Mouse (Mus musculus) stomach, embryonic 15.5 days (tissue): ENCODE data around the gene H1f0. TPM values are rescaled to one million over a fixed set of nuclear protein-coding genes. Genes with fewer than 3 reads are reported as not detected.
"Not testable (repeated sequence)": the region's sequence is repeated elsewhere in the genome, so short reads cannot be mapped to it uniquely, and the experiment has no call there.

ENCODE experiments used
- ATAC-seq: fragments of 200-750 bp; cut with Nextera tagmentation; 2 replicates; pipeline ENCODE4 v1.8.0; 2017; ENCODE audit warnings: low read depth, moderate number of reproducible peaks, moderate TSS enrichment; ENCODE audit not compliant: insufficient read depth, low FRiP score
- H3K27ac ChIP-seq: fragments of 300-500 bp; sonication (generic); 2 replicates; pipeline ENCODE4 v1.5.1; 2015; ENCODE audit warnings: mild to moderate bottlenecking, inconsistent platforms
- H3K27me3 ChIP-seq: fragments of 300-500 bp; sonication (generic); replicated peaks from 2 replicates; pipeline ENCODE4 v1.6.1; 2015; ENCODE audit warnings: inconsistent platforms
- H3K36me3 ChIP-seq: fragments of 300-500 bp; sonication (generic); 2 replicates; pipeline ENCODE4 v1.6.1; 2015; ENCODE audit warnings: inconsistent platforms
- H3K4me1 ChIP-seq: fragments of 300-500 bp; sonication (generic); 2 replicates; pipeline ENCODE4 v1.6.1; 2015; ENCODE audit warnings: inconsistent platforms
- H3K4me2 ChIP-seq: fragments of 300-500 bp; sonication (generic); 2 replicates; pipeline ENCODE4 v1.6.1; 2015; ENCODE audit warnings: mild to moderate bottlenecking, inconsistent platforms
- H3K4me3 ChIP-seq: fragments of 300-500 bp; sonication (generic); replicated peaks from 2 replicates; pipeline ENCODE4 v1.5.1; 2015; ENCODE audit warnings: inconsistent platforms
- H3K9ac ChIP-seq: fragments of 300-500 bp; sonication (generic); 2 replicates; pipeline ENCODE4 v1.6.1; 2015; ENCODE audit warnings: inconsistent platforms
- H3K9me3 ChIP-seq: fragments of 300-500 bp; sonication (generic); 2 replicates; pipeline ENCODE4 v1.6.1; 2016; ENCODE audit warnings: inconsistent platforms
- WGBS: fragments of 180-500 bp; shearing (Covaris S2); methylation state at CpG from one replicate; pipeline ENCODE4 v1.1.7; 2015; 5-methylcytosine and 5-hydroxymethylcytosine counted together
- polyA plus RNA-seq: library from polyadenylated mRNA; unstranded; fragments of >200 nt; fragmentation: Nextera tagmentation; extraction: Ambion mirVana; gene quantifications from 2 replicates; pipeline ENCODE4 v1.2.1, GENCODE M21; 2015

The H1f0 gene
- polyA plus RNA-seq, 1 experiment from 2014 or later: 546 TPM

DNA sequence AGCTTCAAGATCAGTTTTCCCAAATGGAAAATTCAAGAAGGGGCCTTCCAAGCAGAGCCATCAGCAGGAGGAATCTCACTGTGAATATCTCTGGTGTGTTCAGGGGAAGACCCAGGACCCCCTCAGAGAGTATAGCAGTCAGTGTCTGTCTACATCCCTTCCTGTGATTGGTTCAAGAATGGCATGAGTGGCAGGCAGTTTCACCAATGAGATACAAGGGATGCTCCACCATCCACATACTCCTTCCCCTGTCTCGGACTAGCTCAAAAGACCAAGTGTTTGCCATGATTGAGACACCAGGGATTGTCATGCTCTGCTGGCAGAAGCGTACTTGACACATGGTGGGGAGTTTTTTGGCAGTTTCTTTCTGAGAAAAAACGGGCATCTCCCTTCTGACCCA lies 21.6 kb upstream of the H1f0 start:
- H3K4me3 ChIP-seq: no peak overlapping the region
- no peak overlapping the region for H3K27ac ChIP-seq
- no peaks in the 10 kb centered on the region for H3K27me3 ChIP-seq
- no peak overlapping the region for H3K9ac ChIP-seq
- peaks cover 37% of the 10 kb centered on the region for H3K36me3 ChIP-seq
- no peak overlapping the region for H3K4me2 ChIP-seq
- H3K4me1 ChIP-seq: no peaks in the 10 kb centered on the region; the same call in 1 of the 2 replicates
- H3K9me3 ChIP-seq: no peaks in the 10 kb centered on the region
- 79% methylated on average over 3 of the region's 3 CpGs for WGBS
- no peak for ATAC-seq

DNA sequence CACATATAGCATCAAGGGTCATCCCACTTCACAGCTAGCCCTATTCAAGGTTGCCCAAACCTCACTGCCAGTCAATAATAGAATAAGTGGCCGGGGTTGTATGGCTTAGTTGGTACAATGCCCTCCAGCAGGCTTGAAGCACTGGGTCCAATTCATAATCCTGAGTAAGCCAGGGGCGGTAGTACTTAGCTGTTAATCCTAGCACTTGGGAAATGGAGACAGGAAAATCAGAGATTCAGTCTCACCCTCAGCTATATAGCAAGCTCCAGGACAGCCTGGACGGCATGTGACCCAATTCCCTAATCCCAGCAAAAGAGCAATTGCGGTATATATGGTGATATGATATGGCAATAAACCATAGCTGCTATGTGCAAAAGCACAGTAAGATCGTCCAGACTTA lies 21.2 kb upstream of the H1f0 start:
- Histone ChIP-seq H3K27ac (no peak overlapping the region), H3K27me3 (no peaks in the 10 kb centered on the region), H3K9me3 (no peaks in the 10 kb centered on the region), H3K36me3 (peaks cover 33% of the 10 kb centered on the region), H3K4me3 (no peak overlapping the region), H3K4me2 (no peak overlapping the region), H3K4me1 (no peaks in the 10 kb centered on the region), H3K9ac (no peak overlapping the region)
- WGBS: 89% methylated on average over 5 of the region's 5 CpGs
- ATAC-seq: no peak

DNA sequence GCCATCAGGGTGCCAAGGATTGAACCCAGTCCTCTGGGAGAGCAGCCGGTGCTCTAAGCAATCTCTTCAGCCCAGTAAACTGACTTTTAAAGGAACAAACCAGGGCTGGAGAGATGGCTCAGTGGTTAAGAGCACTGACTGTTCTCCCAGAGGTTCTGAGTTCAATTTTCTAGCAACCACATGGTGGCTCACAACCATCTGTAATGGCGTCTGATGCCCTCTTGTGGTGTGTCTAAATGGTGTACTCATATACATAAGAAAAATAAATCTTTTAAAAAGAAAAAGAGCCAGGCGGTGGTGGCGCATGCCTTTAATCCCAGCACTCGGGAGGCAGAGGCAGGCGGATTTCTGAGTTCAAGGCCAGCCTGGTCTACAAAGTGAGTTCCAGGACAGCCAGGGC lies 20.4 kb upstream of the H1f0 start:
- H3K27me3 ChIP-seq, ATAC-seq, H3K27ac ChIP-seq, H3K4me2 ChIP-seq, H3K9me3 ChIP-seq, H3K4me1 ChIP-seq, H3K4me3 ChIP-seq, H3K9ac ChIP-seq: not testable (repeated sequence)
- H3K36me3 ChIP-seq: peaks cover 26% of the 10 kb centered on the region
- WGBS: 85% methylated on average over 6 of the region's 6 CpGs

DNA sequence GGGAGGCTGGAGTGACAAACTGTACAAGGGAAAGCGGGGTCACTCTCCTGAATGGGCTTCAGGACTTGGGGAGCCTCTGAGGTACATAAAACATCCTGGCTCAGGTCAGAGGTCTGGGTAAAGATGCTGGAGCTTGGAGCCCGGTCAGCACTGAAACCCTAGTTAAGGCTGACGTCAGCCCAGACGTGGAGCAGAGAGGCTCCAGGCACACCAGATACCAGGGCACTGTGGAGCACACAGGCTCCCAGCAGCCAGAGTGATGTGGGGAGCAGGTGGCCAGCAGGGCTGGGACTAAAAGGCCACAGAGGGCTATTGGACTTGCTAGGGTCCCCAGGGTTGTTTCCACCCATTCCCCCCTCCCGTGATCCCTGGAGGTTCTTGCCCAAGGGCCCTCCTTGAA lies 18.5 kb upstream of the H1f0 start:
- no peaks in the 10 kb centered on the region for H3K27me3 ChIP-seq
- no peak overlapping the region for H3K4me2 ChIP-seq
- no peak overlapping the region for H3K4me3 ChIP-seq
- no peak for ATAC-seq
- no peaks in the 10 kb centered on the region for H3K9me3 ChIP-seq
- no peaks in the 10 kb centered on the region for H3K4me1 ChIP-seq
- 66% methylated on average over 5 of the region's 5 CpGs for WGBS
- peaks cover 19% of the 10 kb centered on the region for H3K36me3 ChIP-seq
- H3K9ac ChIP-seq: no peak overlapping the region
- no peak overlapping the region for H3K27ac ChIP-seq

DNA sequence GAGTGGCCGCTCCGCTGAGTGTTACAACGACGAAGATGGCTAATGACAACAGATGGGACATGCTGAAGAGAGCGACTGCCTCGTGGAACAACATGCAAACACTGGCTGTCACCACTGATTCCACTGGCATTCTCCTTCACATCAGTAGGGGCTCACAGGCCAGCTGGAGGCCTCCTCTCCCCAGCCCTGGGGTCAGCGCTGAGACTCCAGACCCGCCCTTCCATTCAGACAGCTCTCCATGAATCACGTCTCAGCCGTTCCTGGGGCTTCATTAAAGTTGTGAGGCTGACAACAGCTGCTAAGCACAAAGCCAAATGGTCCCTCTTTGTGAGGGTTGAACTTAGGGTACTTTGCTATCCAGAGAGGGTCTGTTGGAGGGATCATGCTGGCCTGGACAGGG lies 16.7 kb upstream of the H1f0 start:
- no peak for ATAC-seq
- Histone ChIP-seq H3K4me2 (no peak overlapping the region), H3K27me3 (no peaks in the 10 kb centered on the region), H3K4me1 (no peaks in the 10 kb centered on the region), H3K4me3 (no peak overlapping the region), H3K9ac (no peak overlapping the region), H3K27ac (no peak overlapping the region), H3K36me3 (peaks cover 2% of the 10 kb centered on the region), H3K9me3 (no peaks in the 10 kb centered on the region)
- 51% methylated on average over 10 of the region's 10 CpGs for WGBS

DNA sequence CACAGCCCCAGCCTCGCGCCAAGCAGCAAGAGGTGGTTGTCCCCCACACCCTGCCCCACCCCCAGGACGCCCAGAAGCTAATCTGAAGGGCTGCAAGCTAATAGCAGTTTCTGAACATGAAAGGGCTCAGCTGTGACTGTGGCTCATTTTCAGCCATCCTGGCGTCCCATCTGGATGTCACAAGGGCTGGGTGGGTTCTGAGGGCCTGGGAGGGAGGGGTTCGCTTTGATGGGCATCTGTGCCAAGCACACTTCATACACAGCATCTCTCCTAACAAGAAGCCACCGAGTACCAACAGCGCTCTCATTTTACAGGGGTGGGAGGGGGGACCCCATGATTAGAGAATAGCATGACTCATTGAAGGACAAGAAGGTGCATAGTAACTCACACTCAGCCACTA lies 14.9 kb upstream of the H1f0 start:
- H3K4me3 ChIP-seq: no peak overlapping the region
- WGBS: 52% methylated on average over 7 of the region's 7 CpGs
- no peak overlapping the region for H3K4me2 ChIP-seq
- no peak overlapping the region for H3K27ac ChIP-seq
- no peaks in the 10 kb centered on the region for H3K36me3 ChIP-seq
- no peaks in the 10 kb centered on the region for H3K27me3 ChIP-seq
- no peaks in the 10 kb centered on the region for H3K4me1 ChIP-seq
- H3K9ac ChIP-seq: no peak overlapping the region
- no peaks in the 10 kb centered on the region for H3K9me3 ChIP-seq
- no peak for ATAC-seq

DNA sequence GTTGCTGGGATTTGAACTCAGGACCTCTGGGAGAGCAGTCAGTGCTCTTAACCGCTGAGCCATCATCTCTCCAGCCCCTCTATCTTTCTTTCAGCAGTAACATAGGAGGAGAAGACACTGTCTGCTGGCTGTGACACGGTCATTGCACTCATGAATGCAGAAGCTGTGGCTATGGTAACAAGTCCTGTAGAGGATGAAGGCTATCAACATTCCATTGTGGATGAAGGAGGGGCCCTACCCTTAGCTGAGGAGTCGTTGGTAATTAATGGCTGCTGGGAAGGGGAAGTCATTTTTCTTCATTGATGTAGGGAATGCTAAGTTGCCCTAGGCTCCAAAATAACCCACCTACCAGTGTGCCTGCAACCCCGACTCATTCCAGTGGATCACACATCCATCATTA lies 10.1 kb upstream of the H1f0 start:
- no peak for ATAC-seq
- Histone ChIP-seq H3K4me1 (no peaks in the 10 kb centered on the region; the same call in 1 of the 2 replicates), H3K9me3 (no peaks in the 10 kb centered on the region), H3K27me3 (no peaks in the 10 kb centered on the region), H3K9ac (no peak overlapping the region), H3K27ac (no peak overlapping the region), H3K4me3 (no peak overlapping the region), H3K4me2 (no peak overlapping the region), H3K36me3 (no peaks in the 10 kb centered on the region)
- whole genome bisulfite sequencing: 20% methylated on average over 4 of the region's 4 CpGs

DNA sequence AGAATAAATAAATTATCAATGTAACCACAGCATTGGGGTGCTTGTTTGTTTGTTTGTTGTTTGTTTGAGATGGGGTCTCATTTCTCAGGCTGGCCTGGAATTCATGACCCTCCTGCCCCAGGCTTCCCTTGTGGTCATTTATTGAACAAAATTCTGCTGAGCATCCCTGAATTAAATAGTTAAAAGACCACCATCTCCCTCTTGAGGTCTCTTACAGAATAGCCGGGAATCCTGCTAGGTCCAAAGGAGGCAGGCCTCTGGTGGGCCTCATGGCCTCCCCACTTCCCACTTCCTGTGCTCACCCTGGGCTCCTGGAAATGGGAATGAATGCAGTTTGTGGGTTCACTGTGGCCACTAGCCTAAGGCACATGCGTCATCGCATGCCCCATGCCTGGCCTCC lies 9.4 kb upstream of the H1f0 start:
- Histone ChIP-seq H3K4me1 (no peaks in the 10 kb centered on the region; the same call in 1 of the 2 replicates), H3K9me3 (no peaks in the 10 kb centered on the region), H3K27ac (no peak overlapping the region), H3K36me3 (no peaks in the 10 kb centered on the region), H3K4me2 (no peak overlapping the region), H3K9ac (no peak overlapping the region), H3K27me3 (no peaks in the 10 kb centered on the region), H3K4me3 (no peak overlapping the region)
- peak; percentile 14; the same call in 1 of the 2 replicates for ATAC-seq
- 65% methylated on average over 3 of the region's 3 CpGs for WGBS

DNA sequence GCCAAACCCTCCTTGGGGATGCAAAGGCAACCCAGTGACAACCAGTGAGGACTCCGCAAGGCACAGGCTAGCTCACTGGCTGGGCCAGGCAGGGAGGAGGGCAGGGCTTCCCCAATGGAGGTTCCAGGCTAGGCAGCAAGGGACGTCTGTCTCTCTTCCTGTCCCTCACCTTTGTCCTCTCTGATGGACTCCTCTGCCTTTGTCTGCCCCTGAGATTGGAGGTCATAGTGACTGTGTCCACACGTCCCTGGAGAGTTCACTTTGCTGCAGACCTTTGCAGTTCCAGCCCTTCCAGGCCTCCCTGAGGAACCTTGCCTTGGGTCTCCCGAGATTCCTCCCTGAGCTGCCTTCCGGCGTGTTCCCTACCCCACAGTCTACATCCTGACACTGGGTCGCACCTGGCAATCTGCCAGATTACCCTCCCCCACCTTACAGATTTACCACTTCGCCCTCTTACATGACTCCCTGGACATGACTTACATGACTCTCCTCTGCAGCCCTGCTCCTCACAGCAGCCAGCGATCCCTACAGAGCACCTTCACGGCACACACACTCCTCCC lies 5.5 kb upstream of the H1f0 start:
- Histone ChIP-seq H3K9ac (no peak overlapping the region), H3K27me3 (no peaks in the 10 kb centered on the region), H3K4me3 (no peak overlapping the region), H3K27ac (no peak overlapping the region), H3K4me2 (no peak overlapping the region), H3K4me1 (peaks cover 14% of the 10 kb centered on the region), H3K36me3 (no peaks in the 10 kb centered on the region), H3K9me3 (no peaks in the 10 kb centered on the region)
- ATAC-seq: no peak; the same call in 1 of the 2 replicates
- WGBS: 53% methylated on average over 10 of the region's 10 CpGs

DNA sequence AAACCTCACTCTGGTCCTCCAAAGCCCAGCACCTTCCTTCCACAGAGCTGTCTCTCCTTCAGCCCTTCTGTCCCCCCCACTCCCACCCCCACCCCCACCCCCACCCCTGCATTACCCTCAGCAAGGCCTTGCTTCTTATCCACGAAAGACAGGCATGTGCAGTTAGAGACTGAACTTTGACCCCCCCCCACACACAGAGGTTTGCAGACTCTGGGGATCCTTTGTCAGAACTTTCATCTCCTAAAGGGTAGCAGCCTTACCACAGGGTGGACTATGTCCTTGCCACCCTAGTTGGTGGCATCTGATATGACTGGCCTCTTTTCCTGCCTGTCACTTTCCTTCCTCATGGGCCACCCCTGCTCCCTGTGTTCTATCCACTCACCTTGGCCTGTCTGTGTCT lies 4.9 kb upstream of the H1f0 start:
- Histone ChIP-seq H3K9ac (no peak overlapping the region), H3K4me1 (peaks cover 14% of the 10 kb centered on the region), H3K27ac (no peak overlapping the region), H3K36me3 (no peaks in the 10 kb centered on the region), H3K9me3 (no peaks in the 10 kb centered on the region), H3K27me3 (no peaks in the 10 kb centered on the region), H3K4me3 (no peak overlapping the region), H3K4me2 (no peak overlapping the region)
- no peak for ATAC-seq
- 42% methylated on average over 1 of the region's 1 CpGs for WGBS

DNA sequence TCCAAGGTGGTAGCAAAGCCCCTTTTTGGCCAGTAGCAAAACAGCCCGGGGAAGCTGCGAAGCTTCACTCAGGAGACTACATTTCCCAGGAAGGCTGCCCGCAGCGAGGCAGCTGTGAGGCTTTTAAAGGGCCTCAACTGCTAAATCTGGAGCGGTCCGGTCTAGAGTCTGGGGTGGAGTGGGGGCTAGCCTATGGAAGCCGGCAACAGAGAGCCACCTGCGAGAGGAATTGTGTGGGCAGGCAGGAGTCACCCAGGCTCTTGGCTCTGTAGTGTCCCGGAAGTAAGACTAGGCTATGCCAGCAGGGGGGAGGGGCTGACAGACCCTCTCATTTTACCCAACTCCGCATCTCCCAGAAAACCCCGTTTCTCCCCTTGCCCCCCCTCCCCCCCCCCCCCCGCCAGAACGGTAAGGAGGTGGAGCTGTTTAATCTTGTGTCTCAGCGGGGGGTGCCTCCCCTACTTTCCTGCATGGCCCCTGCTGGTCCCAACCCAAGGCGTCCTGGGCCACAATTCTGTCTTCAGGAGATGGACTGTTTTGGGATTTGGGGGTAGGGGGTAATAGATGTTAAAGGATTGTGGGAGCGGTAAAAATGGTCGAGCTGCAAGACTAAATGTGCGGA lies 2.5 kb upstream of the H1f0 start:
- WGBS: 16% methylated on average over 17 of the region's 18 CpGs
- Histone ChIP-seq H3K27me3 (no peaks in the 10 kb centered on the region), H3K36me3 (no peaks in the 10 kb centered on the region), H3K27ac (peak overlapping the region; percentile 40; the same call in 1 of the 2 replicates), H3K9ac (0 out of 2 replicates have a peak overlapping the region, but pooled peaks have one; percentile 9), H3K4me1 (peaks cover 15% of the 10 kb centered on the region), H3K9me3 (no peaks in the 10 kb centered on the region), H3K4me2 (peak overlapping the region; percentile 47), H3K4me3 (0 out of 2 replicates have a peak overlapping the region, but pooled peaks have one; percentile 9)
- ATAC-seq: no peak

DNA sequence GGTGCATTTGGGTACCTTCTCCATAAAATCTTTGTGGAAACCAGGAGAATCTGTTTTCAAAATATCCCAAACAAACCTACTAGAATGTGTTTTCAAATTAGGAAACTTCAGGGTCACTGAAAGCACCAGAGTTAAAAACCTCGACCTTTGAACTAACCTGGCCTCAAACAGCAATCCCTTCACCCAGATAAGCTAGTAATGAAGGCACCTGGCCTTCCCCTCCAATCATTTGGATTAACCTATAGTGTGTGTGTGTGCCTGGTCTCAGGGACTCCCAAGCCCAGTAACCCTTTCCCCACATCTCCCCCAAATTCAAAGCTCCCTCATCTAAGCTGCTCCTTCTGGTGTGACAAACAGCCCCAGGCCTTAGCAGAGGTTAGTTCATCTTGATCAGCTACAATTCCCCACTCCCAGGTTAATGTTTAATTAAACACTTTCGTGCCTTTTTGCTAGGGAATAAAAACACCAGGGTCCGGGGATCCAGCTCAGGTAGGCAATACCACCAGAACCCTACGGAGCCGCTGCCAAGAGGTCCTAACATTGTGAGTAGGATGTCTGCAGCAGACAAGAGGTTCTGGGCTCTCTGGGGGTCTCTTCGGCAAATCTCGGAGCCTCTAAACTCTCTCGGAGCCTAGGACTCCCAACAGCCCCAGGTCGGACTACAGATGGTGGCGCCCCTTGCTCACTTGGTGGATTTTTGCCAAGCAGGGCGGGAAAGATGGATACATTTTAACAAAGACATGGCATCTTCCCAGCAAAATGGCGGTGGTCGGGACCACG lies 1.5 kb upstream of the H1f0 start:
- Histone ChIP-seq H3K36me3 (no peaks in the 10 kb centered on the region), H3K4me2 (peak overlapping the region; percentile 80), H3K27ac (peak overlapping the region; percentile 97), H3K4me1 (peaks cover 24% of the 10 kb centered on the region), H3K4me3 (peak overlapping the region; percentile 83), H3K9me3 (no peaks in the 10 kb centered on the region), H3K9ac (no peak overlapping the region), H3K27me3 (no peaks in the 10 kb centered on the region)
- WGBS: 43% methylated on average over 14 of the region's 14 CpGs
- no peak for ATAC-seq
